ENCODE assay signal across 13 mouse cellular contexts in genomic region chr7:129984367-129984766, GRCm38 (mm10).
DNase-seq lines count a peak whose midpoint lies in the region; ATAC-seq and TF ChIP-seq lines count a peak whose summit lies in the region.
"Had no signal": no experiment of that assay in that cellular context is flagged by ENCODE, and none has a peak within 500 bp of the region (broad histone marks: within the 10 kb centered on the region; RNA-seq: fewer than 3 reads in every experiment).

No protein-coding gene starts in this region.

- TF ChIP-seq CTCF in lung, adult 2 months (IDR thresholded peaks at IDR 0.05; ENCODE audit: insufficient read depth, low read length), result no peak
- TF ChIP-seq CTCF in stomach, postnatal 0 days (IDR thresholded peaks at IDR 0.05; ENCODE audit: low read depth), result no peak

- no peak for DNase-seq in heart, embryonic 10.5 days (ENCODE audit: low spot score)
- DNase-seq in heart, postnatal 4 days, result no peak
- DNase-seq in kidney, adult 9 months, result no peak
- DNase-seq in lung, adult 2 months, result peak; percentile 45
- peak; percentile 42 for DNase-seq in stomach, postnatal 0 days (ENCODE audit: low spot score)
- DNase-seq in layer of hippocampus, adult 11-12 months (ENCODE audit: low spot score), result no peak
- no peak for DNase-seq in testis, postnatal 14 days (ENCODE audit: low spot score)
- DNase-seq: layer of hippocampus, postnatal 36 days had no signal

- H3K36me3 ChIP-seq in heart, embryonic 10.5 days, result no peaks in the 10 kb centered on the region
- H3K36me3 ChIP-seq in kidney, embryonic 16.5 days (ENCODE audit: insufficient read depth, low read length), result no peaks in the 10 kb centered on the region
- H3K36me3 ChIP-seq in stomach, postnatal 0 days (ENCODE audit: control insufficient read depth, insufficient read depth, low read length), result no peaks in the 10 kb centered on the region
- H3K36me3 ChIP-seq: heart, embryonic 12.5 days had no signal

- WGBS in heart, embryonic 10.5 days, result 50% methylated on average over 9 of the region's 9 CpGs
- 67% methylated on average over 9 of the region's 9 CpGs for WGBS in kidney, embryonic 16.5 days
- WGBS in lung, adult 2 months, result 61% methylated on average over 9 of the region's 9 CpGs
- 43% methylated on average over 9 of the region's 9 CpGs for WGBS in stomach, postnatal 0 days

- no peaks in the 10 kb centered on the region for H3K9me3 ChIP-seq in heart, embryonic 10.5 days
- H3K9me3 ChIP-seq in kidney, embryonic 16.5 days (ENCODE audit: low read length), result no peaks in the 10 kb centered on the region
- H3K9me3 ChIP-seq in stomach, postnatal 0 days (ENCODE audit: control insufficient read depth, low read length), result no peaks in the 10 kb centered on the region
- H3K9me3 ChIP-seq: heart, embryonic 12.5 days had no signal

- H3K4me1 ChIP-seq in heart, embryonic 10.5 days, result peaks cover 54% of the 10 kb centered on the region
- peaks cover 12% of the 10 kb centered on the region; the same call in 1 of the 2 replicates for H3K4me1 ChIP-seq in kidney, embryonic 16.5 days (ENCODE audit: insufficient read depth, low read length)
- peaks cover 9% of the 10 kb centered on the region for H3K4me1 ChIP-seq in lung, adult 2 months (ENCODE audit: control insufficient read depth, insufficient read depth, low read length)
- H3K4me1 ChIP-seq in stomach, postnatal 0 days (replicated peaks; ENCODE audit: control insufficient read depth, insufficient read depth), result peaks cover 3% of the 10 kb centered on the region; the same call in 1 of the 2 replicates

- no peak for TF ChIP-seq EP300 in stomach, postnatal 0 days (optimal IDR thresholded peaks at IDR 0.05)

- peak overlapping the region; percentile 12; the same call in 1 of the 2 replicates for H3K27ac ChIP-seq in heart, embryonic 10.5 days
- H3K27ac ChIP-seq in kidney, embryonic 16.5 days (ENCODE audit: low read length), result peak overlapping the region; percentile 68
- no peak overlapping the region for H3K27ac ChIP-seq in stomach, postnatal 0 days (replicated peaks)
- H3K27ac ChIP-seq: liver, embryonic 14.5 days had no signal

- TF ChIP-seq POLR2A in lung, adult 2 months (IDR thresholded peaks at IDR 0.05; ENCODE audit: borderline replicate concordance, extremely low read depth, low read depth, low read length), result no peak

- no peak overlapping the region for H3K4me3 ChIP-seq in heart, embryonic 10.5 days
- no peak overlapping the region for H3K4me3 ChIP-seq in kidney, embryonic 16.5 days (ENCODE audit: low read length)
- no peak overlapping the region for H3K4me3 ChIP-seq in lung, adult 2 months (replicated peaks; ENCODE audit: extremely low read depth, low read depth, low read length)
- no peak overlapping the region for H3K4me3 ChIP-seq in stomach, postnatal 0 days (ENCODE audit: low read depth, low read length)
- H3K4me3 ChIP-seq: heart, embryonic 12.5 days had no signal

- no peaks in the 10 kb centered on the region for H3K27me3 ChIP-seq in heart, embryonic 10.5 days (ENCODE audit: insufficient read depth, poor library complexity, severe bottlenecking)
- no peaks in the 10 kb centered on the region for H3K27me3 ChIP-seq in kidney, embryonic 16.5 days (ENCODE audit: insufficient read depth, low read length)
- H3K27me3 ChIP-seq in stomach, postnatal 0 days (ENCODE audit: control insufficient read depth, insufficient read depth, low read length), result no peaks in the 10 kb centered on the region
- H3K27me3 ChIP-seq: heart, embryonic 12.5 days had no signal

- peak; percentile 65 for ATAC-seq in kidney, embryonic 16.5 days (ENCODE audit: low FRiP score, low TSS enrichment)
- no peak for ATAC-seq in stomach, postnatal 0 days (ENCODE audit: low FRiP score, low TSS enrichment)
- ATAC-seq: activated CD4-positive, CD25-positive, alpha-beta regulatory T cell, adult 4 months had no signal

- H3K9ac ChIP-seq in kidney, embryonic 16.5 days (replicated peaks; ENCODE audit: low read length), result no peak overlapping the region
- H3K9ac ChIP-seq in stomach, postnatal 0 days (ENCODE audit: low read length), result no peak overlapping the region
- H3K9ac ChIP-seq: heart, embryonic 12.5 days; liver, embryonic 14.5 days had no signal

- H3K4me2 ChIP-seq in kidney, embryonic 16.5 days (replicated peaks; ENCODE audit: low read depth, low read length), result no peak overlapping the region
- no peak overlapping the region for H3K4me2 ChIP-seq in stomach, postnatal 0 days (replicated peaks; ENCODE audit: low read depth)
- H3K4me2 ChIP-seq: heart, embryonic 12.5 days; midbrain, embryonic 11.5 days had no signal

Comparison
In these comparisons a context has a peak if more than half of its experiments do, and no peak if none do; other contexts are left out.
1. DNase-seq: peak in lung, adult 2 months (single experiment) and stomach, postnatal 0 days (single experiment); none in heart, embryonic 10.5 days (single experiment), heart, postnatal 4 days (single experiment), kidney, adult 9 months (single experiment), layer of hippocampus, adult 11-12 months (single experiment) and testis, postnatal 14 days (single experiment).